Mouse (Mus musculus): ENCODE measurements at regions not wholly inside any gene's neighbourhood (a gene's known extent, or its start where the extent isn't known, plus 50 kb on each side); places are given as distances from the start of the nearest gene placed in this dataset.
A peak's percentile ranks its signal among the peaks of the same experiment; 100 is the strongest.

DNA sequence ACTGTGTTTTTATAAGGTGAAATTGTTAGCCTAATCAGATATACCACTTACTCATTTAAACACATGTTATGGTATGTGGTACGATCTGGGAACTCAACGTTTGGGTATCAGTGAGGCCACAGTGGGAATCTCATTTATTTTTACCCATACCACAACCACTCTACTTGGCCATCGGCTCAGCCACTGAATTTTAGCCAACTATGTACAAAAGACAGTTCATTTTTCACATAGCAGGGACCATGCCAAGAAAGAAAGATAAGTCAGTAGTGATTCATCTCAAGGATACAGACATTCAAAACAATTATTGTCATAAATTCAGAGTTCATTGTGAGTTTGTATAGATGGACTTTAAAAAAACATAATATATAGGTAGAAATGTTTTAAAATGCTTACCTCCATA is 634.7 kb upstream of the Adgrl2 start:
- DNase-seq = no peak

DNA sequence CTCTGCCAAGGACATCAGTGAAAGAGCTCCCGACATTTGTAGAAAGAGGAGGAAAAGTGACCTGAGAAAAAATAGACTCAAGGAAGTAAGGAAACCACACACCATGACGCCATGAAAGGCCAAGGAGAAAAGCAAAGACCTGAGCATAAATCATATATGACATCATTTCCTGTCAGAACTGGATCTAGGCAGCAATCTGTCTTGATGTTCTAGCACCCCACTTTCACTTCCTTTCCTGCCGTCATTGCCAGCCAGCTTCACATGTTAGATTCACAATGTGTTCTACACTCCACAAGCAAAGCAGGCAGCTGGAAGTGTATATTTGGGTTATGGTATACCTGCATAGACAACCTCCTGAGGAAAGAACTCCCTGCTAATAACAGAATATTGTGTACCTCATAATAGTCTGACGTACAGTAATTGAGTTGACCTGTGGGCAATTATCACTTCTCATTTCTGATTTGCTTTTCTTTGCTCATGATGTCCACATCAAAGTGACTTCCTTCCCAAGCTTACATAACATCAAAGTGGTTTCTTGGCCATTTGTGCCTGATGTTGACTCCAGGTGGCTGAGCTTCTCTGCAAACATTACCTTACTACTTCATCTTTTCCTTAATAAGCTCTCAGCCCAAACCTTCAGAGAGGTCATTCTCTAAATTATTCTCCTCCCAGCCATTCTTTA is 633.6 kb upstream of the Adgrl2 start:
- DNase-seq = no peak

DNA sequence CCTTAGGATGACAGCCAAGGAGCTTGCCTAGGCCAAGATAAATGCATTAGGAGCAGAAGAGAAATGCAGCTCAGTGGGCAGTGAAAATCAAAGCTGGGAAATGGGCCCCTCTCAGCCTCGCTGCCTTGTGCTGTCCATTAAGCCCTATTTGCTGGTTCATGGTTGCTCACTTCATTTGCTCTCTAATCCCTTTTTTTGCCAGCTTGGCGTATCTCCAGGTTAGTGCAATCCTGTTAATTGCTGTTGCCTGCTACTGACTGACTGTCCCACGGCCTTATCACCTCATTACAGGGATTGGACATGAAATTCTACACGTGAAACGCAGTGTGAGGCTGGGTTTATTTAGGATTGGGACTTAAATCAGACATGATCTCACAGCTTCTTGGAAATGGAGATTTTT is 613.5 kb upstream of the Adgrl2 start:
- peak in 1 of 2 experiments; percentile 1 for DNase-seq

DNA sequence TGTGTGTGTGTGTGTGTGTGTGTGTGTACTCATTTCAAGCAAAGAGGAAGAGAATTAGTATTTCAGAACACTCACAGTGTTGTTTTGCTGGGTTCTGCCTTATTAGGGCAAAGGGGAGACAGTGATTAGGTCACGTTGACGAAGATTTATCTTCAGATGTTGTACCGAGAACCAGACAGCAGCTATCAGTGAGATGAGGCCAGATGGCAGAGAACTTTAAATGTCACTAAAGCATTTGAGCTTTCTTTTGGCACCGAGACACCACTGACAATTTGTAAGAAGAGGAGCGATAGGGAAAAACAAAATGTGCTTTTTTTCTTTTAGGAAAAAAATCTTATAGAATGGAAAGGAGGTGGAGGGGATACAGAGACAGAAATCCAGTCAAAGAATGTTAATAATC is 610.9 kb upstream of the Adgrl2 start:
- DNase-seq = no peak

DNA sequence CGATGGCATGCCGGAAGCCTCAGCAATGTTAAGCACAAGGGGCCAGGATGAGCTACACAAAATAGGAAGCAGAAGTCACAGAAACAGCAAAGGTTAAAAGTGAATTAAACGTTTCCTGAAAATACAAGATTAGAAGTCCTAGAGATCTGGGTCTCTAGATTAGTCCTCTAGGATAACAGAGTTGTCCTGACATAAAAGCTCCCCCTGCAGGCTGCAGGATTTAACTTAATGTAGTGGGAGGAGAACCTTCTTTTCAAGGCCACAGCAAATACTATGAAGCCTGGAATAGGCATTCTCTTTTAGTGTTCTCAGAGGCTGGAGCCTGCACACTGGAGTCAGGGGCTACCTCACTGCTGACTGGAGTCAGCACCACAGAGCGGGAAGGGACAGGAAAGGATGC is 604.1 kb upstream of the Adgrl2 start:
- peak in 1 of 2 experiments; percentile 6 for DNase-seq

DNA sequence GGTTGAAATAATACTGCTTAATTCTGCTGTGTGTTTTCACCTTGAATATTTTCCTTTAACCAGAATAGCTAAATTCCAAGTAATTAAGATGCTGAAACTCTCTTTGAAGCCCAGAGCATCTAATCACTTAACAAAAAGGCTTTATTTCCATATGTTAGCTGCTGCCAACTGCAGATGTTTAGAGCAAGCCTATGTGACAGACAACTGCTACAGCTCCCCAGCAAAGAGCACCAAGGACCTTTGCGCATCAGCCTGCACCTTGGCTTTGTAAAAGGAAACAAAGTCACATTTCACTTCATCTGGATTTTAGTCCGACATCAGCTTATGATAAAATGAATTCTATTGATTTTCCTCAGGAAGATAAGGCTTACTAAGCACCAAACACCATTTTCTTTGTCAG is 595.4 kb upstream of the Adgrl2 start:
- DNase-seq = no peak

DNA sequence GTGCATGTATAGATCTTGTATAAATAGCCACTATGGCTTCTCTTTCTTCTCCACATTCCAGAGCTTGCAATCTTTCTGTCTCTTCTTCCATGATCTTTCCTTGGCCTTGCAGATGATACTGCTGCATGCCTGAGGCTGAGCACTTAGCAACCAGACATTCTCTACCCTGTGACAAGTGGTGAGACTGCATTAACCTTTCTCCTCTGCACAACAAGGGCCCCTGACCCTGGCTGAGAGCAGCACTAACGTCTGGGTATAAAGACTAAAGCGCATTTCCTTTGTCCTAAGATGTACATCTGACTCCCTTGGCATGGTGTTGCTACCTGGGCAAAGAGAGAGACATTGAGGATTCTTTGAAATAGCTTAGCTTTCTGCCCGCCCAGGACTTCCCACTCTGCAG is 590.8 kb upstream of the Adgrl2 start:
- no peak for DNase-seq

DNA sequence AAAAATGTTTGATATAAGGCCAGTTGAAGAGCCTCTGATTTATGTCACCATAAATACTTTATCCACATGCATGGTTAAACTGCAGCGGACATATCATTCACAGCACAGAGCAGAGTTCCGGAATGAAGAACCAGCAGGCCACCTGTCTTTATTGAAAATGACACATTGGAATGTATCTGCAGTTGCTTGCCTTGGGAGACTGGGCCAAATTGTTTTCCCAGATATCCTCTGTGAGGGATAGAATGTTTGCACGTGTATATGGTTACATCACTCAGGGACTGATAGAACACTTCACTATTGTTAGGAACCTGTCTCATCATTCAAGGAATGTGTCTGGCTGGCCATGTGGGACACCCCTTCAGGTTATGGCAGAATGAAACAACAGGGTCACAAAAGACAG is 585.3 kb upstream of the Adgrl2 start:
- DNase-seq = no peak

DNA sequence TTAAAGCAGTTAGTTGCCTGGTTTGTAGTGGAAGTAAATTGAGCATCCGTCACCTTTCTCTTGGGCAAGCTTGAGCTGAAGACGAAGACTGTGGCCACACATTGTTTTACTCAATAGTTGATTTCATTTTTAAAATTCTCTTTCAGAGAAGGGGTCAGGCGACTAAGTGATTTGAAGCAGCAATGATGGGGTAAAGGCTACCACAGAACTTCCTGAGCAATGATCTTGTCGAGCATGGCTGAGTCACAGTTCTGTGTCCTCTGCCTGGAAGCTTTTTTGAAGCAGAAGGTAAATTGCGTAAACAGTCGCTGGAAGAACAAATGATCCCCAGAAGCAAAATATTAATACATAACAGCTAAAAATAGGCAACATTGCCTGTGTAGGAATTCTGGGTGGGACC is 576.5 kb upstream of the Adgrl2 start:
- DNase-seq = no peak

DNA sequence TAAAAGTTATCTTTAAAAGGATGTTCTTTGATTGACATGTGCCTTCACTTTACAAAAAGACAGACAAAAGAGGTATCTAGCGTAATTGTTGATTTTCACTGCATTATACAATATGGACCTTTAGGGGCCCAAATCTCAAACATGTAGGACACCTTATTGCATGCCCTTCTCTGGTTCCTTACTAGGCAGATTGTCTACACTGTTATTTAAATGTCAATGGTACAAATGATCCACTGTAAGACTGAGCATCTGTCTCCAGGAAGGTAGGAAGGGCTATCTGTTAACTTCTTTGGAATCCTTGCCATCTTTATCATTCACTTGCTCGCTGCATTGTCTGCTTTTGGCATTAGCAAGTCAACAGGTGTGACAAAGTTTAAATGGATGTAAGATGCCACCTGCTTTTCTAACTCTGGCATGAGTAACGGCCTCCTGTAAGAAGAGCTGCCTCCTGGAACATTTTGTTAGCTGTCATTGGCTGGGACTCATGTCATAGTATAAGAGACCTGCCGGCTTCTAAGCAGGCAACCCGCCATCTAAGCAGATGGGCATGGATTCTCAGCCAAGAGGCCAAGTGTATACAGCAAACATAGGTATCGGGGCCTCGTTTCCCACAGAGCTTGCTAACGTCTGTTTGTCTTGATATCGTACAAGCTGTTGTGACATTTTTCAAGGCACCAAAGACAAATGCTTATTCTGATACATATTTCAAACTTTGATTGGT is 560.0 kb upstream of the Adgrl2 start:
- DNase-seq = peak; percentile 88

DNA sequence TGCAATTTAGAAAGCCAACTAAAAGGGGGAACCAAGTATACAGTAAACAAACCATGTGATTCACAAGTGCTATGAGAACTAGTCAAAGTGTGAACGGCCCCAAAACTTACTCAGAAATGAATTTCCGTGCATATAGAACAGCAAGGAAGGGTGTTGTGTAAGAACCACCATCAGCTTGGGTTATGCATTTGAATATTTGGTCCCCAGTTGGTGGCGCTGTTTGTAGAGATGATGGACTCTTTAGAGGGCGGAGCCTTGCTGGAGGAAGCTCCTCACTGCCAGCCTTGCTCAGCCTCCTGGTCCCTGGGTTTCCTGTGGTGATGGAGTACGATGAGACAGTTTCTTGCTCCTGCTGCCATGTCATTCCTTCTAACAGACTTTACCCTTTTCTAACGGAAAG is 556.7 kb upstream of the Adgrl2 start:
- DNase-seq = no peak

DNA sequence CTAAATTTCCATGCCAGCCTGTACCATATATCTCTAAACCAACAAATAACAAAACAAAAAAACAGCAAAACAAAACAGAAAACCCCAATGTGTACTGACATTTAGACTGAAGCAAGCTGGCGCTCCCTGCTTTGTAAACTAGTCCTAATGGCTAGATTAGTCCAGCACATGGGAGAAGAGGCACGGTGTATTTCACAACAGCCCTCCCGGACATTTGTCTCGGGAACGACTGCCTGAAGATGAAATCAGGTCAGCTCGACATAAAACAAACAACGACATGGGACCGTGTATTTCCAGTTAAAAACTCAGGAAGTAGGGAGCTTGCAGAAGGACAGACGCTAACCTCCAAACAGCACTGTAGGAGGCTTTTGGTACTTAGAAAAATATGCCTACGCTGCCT is 555.9 kb upstream of the Adgrl2 start:
- no peak for DNase-seq

DNA sequence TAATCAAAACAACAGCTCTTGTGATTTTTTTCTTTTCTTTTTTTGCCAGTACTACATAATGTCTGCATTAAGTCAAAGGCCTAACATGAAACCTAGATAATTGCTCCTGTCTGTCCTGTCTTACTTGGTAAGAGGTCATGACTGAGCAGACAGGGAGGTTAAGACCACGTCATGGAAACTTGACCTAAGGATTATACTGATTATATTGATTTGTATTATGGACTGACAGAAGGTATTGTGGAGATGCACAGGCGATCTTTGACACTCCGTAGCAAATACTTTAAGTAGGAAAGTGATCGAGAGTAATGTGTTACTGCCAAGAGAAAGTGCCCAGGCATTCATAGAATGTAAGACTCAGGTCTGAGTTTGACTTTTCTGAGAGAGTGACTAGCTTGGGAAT is 543.8 kb upstream of the Adgrl2 start:
- DNase-seq = no peak

DNA sequence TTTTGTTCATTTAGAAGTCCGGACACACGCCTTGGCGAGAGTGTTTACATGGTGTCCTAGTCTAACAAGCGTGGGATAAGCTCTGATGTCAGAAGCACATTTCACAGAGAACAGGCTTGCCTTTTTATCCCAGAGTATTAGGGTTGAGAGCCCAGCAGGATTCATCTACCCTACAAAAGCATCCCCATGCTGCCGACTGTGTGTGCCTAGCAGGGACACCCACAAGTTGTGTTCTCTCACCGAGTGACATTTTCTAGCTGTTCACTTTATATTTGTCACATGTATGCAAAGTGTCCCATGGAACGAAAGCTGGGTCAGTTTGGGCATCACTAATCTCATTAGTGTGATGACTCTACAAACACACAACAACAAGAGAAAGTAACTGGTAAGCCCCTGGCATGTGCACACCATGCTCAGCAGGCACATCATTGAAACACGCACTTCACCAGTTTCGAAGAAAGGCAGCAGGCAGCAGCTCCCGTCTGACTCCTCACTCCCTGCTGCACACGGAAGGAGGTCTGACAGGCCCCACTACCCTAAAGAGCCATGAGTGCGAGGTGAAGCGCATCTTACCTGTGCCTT is 539.8 kb upstream of the Adgrl2 start:
- no peak for DNase-seq

DNA sequence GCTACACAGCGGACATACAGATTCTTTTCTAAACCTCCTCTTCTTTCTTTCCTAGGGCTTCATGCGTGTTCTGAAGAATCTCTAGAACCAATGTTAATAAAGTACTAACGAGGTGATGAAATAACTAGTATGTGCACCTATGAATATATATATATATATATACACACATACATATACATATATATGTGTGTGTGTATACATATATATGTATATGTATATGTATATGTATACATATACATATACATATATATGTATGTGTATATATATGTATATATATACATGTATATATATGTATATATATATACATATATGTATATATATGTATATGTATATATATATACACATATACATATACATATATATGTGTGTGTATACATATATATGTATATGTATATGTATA is 536.2 kb upstream of the Adgrl2 start:
- no peak for DNase-seq

DNA sequence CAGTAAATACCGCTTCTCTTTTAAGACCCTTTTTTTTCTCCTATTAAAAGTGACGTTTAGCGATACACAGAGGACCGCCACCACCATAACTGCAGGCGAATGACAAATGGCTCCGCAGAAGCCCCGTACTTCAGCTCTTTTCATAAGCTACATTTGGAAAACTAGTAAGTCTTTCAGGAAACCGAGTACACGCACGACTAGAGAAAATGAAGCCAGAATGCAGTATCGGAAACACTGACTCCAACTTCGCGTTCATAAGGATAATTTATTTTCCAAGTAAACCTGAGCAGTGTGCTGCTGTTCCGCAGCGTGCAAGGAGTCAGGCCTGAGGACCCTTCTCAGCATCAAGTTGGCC is 529.2 kb upstream of the Adgrl2 start:
- no peak for DNase-seq

DNA sequence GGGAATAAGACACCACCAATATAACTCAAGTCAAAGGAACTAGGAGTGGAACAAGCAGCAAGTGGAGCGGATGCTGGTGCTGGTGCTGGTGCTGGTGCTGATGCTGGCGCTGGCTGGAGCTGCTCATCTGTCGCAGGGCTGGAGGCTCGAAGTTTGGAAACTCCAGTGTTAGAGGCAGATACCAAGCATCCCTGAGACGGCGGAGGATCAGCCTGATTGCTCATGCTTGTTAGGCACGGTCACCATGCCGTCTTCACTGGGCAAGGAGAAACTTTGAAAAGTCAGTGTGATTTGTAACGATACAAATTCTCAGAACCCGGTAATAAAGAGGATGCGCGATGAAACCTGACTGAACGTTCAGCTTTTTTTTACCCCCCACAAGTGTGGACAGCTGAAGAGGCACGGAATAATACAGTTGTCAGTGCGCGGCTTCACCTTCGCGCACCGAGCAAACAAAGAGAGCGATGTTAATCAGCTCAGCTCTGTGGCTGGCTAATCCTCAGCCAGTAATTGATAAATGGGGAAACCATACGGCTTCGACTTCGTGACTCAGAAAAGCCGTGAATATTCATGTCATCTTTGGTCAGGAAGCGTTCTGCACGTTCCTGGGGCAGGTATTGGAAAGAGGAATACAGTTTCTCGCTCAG is 528.7 kb upstream of the Adgrl2 start:
- no peak for DNase-seq

DNA sequence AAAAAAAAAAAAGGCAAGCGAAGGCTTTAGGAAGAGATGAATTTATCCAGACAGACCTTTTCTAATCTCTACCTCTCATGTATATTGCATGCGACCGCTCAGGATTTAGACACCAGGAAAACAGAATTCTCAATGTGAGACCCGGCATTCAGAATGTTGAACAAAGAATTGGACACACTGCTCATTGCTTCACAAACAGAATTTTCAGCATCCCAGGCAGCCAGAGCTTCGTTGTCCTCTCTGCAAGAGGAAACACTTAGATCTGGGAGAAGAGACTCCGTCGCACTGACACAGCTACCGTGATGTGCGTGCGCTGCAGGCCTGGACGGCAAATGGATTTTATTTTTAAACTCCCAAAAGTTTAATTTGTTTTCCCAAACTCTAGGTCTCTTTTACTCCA is 527.2 kb upstream of the Adgrl2 start:
- no peak for DNase-seq

DNA sequence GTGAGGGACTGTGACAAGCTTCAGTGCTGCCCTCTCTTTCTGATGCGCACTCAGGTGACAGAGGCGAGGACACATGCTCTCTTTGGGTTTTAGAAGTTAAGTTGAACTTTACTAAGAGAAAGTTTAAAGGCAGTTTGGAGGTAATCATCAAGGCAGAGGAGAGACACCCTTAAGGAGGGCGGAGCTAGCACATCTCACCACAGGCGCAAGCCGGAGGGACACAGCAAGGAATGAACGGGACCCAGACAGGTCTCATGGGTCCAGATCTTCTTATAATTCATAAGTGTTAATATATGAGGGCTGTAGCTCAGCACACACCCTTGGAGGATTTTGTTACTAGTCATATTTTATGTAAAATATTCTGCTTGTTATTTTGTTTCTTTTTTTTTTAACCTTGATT is 518.8 kb upstream of the Adgrl2 start:
- no peak for DNase-seq

DNA sequence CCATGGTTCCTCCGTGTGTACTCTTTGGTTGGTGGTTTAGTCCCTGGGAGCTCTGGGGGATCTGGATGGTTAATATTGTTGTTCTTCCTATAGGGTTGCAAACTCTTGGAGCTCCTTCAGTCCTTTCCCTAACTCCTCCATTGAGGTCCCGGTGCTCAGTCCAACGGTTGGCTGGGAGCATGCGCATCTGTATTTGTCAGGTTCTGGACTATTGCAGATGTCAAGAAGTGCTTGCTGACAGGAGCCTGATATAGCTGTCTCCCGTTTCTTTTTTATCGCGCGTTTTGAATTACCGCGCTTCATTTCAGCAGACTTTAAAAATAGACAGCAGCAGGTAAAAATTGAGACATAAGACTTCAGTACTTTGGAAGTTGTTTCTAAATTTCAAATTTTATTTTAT is 518.3 kb upstream of the Adgrl2 start:
- DNase-seq = no peak

DNA sequence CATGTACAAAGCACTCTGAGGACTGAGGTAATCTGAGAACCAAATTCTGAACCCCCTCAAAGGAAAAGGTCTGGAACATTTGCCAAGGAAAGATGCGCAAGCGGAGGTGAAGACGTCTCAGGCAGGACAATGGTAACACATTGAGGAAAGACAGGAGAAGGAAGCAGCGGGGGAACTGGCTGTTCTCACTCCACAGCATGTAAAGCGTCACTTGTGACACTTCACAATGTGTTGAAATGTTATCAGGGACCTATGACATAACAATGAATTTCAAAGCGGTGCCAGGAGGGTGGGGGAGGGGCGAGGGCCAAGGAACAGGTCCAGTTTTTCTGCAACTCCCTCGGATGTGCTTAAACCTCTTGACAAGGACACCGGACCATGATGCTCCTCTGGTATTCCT is 515.3 kb upstream of the Adgrl2 start:
- no peak for DNase-seq

DNA sequence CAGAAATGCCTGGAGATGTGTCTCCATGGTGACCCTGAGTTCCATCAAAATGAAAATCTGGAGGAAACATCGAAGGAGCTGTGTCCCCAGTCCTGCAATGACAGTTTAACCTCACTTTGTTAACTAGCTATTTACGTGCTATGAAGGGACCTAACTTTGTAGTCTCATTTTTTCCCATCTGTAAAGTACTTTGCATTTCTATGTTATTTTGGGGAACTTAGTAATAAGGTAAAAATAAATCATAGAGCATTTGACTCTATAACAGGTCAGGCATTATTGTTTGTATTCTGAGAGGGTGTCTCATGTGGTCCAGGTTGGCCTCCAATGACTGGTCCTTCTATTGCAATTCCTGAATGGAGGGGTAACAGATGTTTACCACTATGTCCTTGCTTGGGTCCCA is 513.6 kb upstream of the Adgrl2 start:
- DNase-seq = no peak

DNA sequence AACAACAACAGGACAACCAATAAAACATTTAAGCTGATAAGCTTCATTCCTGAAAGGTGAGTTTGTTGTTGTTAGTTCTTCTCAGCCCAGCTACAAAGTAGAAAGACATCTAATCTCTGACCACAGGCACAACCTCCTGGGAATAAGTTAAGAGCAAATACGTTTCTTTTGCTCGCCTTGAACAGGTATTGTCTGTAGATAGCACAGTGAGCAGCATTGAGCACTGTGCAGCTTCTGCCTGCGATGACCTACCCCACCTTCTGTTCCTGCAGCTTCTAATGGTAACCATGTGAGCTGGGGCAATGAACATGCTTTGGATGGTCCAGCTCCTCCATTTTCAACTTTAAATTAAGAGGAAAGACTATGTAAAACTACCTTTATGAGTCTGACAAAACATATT is 509.8 kb upstream of the Adgrl2 start:
- DNase-seq = no peak

DNA sequence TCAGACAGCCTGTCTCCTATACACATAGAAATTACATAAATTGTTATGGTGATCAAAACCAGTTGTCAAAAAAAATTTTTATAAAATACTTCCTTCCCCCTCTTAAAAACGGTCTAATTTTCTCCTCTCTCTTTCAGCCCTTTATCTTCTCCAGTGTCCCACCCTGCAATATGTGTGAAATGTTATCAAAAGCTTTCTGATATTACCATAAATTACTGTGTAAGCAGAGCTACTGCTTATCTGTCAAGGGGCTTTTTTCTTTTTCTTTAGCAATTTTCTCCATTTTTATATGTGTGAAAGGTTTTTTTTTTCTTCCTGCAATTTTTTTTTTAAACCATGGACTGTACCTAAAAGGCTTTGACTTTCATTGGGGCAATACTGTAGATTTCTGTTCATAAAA is 508.4 kb upstream of the Adgrl2 start:
- DNase-seq = no peak

Measured in cerebellum, adult 18-20 months (tissue).